Mouse (Mus musculus): ENCODE measurements around the gene Kank3. TPM values are rescaled to one million over a fixed set of nuclear protein-coding genes. Genes with fewer than 3 reads are reported as not detected.

Gene Kank3
- 44.7 and 47.7 TPM in 2 replicates for polyA plus RNA-seq (2014; fragmentation: Nextera tagmentation; extraction: Ambion mirVana)

DNA sequence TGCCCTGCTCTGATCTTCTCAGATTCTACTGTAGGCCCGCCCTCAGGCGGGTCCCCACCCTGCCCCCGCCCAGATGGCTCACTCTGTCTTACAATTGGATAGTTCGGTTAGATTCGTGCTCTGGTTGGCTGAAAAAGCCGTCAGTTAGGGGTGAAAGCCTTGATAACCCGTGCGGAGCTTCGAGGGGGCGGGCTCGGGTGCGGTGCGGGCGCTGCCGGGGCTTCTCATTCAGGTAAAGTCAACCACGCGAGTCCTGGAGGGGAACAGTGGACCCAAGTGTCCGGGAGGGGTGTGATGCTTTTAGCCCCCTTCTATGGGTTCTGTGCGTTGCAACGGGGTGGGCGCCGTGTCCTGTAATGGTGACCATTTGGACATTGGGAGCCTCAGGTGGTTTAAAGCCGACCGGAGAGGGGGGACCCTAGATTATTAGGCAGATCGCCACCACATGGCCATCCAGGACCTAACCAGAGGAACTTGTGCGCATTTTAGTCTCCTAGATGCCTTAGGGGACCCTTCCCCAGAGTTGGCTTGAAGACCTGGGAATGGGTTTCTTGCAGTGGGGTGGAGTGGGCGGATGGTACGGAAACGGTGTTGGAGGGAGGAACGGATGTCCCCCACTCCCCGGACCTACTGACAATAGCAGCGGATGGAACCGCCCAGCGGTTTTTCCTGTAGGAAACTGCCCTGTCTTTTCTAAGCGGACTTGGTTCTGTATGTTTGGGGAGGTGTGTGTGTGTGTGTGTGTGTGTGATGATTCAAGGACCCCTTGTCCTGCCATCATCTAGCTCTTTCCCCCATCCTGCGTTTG is at the start of gene Kank3:
Kank3 (plus strand) TSS at position 186 of the 808 bp plus-strand sequence.
- Histone ChIP-seq H3K9me3 (ENCODE audit: control insufficient read depth, low read length) (no peaks in the 10 kb centered on the region), H3K4me1 (replicated peaks; ENCODE audit: control insufficient read depth, insufficient read depth, low read length) (peaks cover 7% of the 10 kb centered on the region), H3K9ac (peak within 1 kb of the TSS; percentile 52), H3K4me3 (replicated peaks; ENCODE audit: low read length) (peak within 1 kb of the TSS; percentile 56), H3K27ac (no peak within 1 kb of the TSS), H3K4me2 (replicated peaks) (peak within 1 kb of the TSS; percentile 79), H3K27me3 (ENCODE audit: control insufficient read depth, insufficient read depth, low read length) (peaks cover 4% of the 10 kb centered on the region; the same call in 1 of the 2 replicates), H3K36me3 (replicated peaks; ENCODE audit: control insufficient read depth, insufficient read depth) (no peaks in the 10 kb centered on the region)
- DNase-seq (ENCODE audit: low spot score), result peak; percentile 97
- peak; percentile 98 for ATAC-seq (ENCODE audit: low FRiP score)
- WGBS, result under 1% methylated on average over 36 of the region's 36 CpGs

DNA sequence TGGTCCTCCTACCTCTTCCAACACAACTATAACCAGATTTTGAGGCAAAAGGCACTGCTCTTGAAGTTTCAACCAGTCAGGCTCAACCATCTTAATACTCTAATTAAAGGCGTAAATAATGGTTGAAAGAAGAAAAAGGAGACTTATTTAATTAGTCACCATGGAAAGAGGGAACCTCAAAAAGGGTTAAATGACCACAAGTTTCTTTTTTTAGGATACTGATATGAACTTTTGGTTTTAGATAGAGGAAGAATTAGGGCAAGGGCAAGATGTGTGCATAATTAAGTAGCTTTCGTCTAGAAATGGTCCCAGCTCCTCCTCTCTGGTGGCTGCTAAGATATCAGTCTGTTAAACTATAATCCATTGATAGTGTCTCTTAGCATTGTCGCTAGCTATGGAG is 43.9 kb upstream of the Kank3 start:
- no peak overlapping the region for H3K4me2 ChIP-seq (replicated peaks)
- no peaks in the 10 kb centered on the region for H3K36me3 ChIP-seq (replicated peaks; ENCODE audit: control insufficient read depth, insufficient read depth)
- 84% methylated on average over 3 of the region's 3 CpGs for WGBS
- no peaks in the 10 kb centered on the region for H3K27me3 ChIP-seq (ENCODE audit: control insufficient read depth, insufficient read depth, low read length)
- H3K9me3 ChIP-seq (ENCODE audit: control insufficient read depth, low read length), result no peaks in the 10 kb centered on the region
- H3K27ac ChIP-seq, result no peak overlapping the region
- no peak overlapping the region for H3K4me3 ChIP-seq (replicated peaks; ENCODE audit: low read length)
- no peak overlapping the region for H3K9ac ChIP-seq
- no peaks in the 10 kb centered on the region for H3K4me1 ChIP-seq (replicated peaks; ENCODE audit: control insufficient read depth, insufficient read depth, low read length)
- ATAC-seq (ENCODE audit: low FRiP score) (no peak), DNase-seq (ENCODE audit: low spot score) (no peak)

DNA sequence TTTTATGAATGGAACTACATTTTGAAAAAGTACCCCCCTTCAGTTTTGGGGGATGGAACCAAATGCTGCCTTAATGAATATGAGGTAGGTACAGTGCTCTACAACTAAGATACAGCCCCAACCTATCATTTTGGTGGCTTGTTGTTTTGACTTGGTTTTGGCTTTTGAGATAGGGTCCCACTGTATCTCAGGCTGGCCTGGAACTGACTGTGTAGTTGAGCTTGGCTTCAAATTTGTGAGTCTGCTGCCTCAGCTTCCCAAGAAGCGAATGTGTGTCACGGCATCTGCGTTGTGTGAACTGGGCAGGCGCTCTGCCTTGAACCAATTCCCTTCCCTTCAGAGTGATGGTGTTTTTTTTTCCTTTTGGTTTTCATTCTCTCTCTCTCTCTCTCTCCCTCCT is 38.7 kb upstream of the Kank3 start:
- no peaks in the 10 kb centered on the region for H3K27me3 ChIP-seq (ENCODE audit: control insufficient read depth, insufficient read depth, low read length)
- H3K4me2 ChIP-seq (replicated peaks), result no peak overlapping the region
- ATAC-seq (ENCODE audit: low FRiP score) (no peak), DNase-seq (ENCODE audit: low spot score) (no peak)
- 0 out of 2 replicates have a peak, but pooled peaks cover 4% of the 10 kb centered on the region for H3K36me3 ChIP-seq (replicated peaks; ENCODE audit: control insufficient read depth, insufficient read depth)
- no peaks in the 10 kb centered on the region for H3K9me3 ChIP-seq (ENCODE audit: control insufficient read depth, low read length)
- no peak overlapping the region for H3K9ac ChIP-seq
- WGBS, result 96% methylated on average over 4 of the region's 4 CpGs
- no peak overlapping the region for H3K27ac ChIP-seq
- no peak overlapping the region for H3K4me3 ChIP-seq (replicated peaks; ENCODE audit: low read length)
- H3K4me1 ChIP-seq (replicated peaks; ENCODE audit: control insufficient read depth, insufficient read depth, low read length), result no peaks in the 10 kb centered on the region

- Histone ChIP-seq H3K9me3 (ENCODE audit: control insufficient read depth, low read length) (no peaks in the 10 kb centered on the region), H3K27ac (no peak overlapping the region), H3K4me2 (replicated peaks) (no peak overlapping the region), H3K4me3 (replicated peaks; ENCODE audit: low read length) (no peak overlapping the region), H3K36me3 (replicated peaks; ENCODE audit: control insufficient read depth, insufficient read depth) (0 out of 2 replicates have a peak, but pooled peaks cover 4% of the 10 kb centered on the region), H3K9ac (no peak overlapping the region), H3K4me1 (replicated peaks; ENCODE audit: control insufficient read depth, insufficient read depth, low read length) (no peaks in the 10 kb centered on the region), H3K27me3 (ENCODE audit: control insufficient read depth, insufficient read depth, low read length) (no peaks in the 10 kb centered on the region)
- no peak for ATAC-seq (ENCODE audit: low FRiP score)
- WGBS, result 83% methylated on average over 6 of the region's 6 CpGs
- DNase-seq (ENCODE audit: low spot score), result no peak
These were observed 36.9 kb upstream of the Kank3 start for GRCm38 (mm10) chr17:33773426-33773825.

DNA sequence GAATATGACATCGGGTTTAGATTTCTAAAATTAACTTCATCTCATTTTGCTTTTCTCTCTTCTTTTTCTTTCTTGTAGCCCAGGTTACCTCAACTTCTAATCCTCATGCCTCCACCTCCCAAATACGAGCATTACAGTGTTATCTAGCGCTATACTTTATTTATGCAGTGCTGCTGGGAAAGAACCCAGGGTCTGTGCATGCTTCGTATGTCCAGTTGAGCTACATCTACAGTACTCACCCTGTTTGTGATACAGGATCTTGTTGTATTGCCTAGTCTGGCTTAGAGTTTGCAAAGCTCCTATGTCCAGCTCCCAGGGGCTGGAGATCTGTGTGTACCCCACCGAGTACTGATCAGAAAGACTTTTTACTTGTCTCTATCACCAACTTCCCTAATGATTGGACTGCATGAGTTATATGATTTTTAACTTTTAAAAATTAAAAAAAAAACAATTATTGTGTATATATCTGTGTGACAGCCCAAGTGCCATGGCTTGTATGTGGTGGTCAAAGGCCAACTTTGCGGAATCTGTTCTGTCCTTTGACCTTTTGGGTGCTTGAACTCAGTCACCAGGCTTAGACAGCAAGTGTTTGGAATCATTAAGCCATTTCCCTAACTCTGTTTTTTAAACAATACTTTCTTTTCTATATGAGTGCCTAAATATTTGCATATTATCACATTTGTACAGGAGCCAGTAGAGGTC is 36.3 kb upstream of the Kank3 start:
- H3K9me3 ChIP-seq (ENCODE audit: control insufficient read depth, low read length), result no peaks in the 10 kb centered on the region
- WGBS, result 94% methylated on average over 6 of the region's 6 CpGs
- H3K36me3 ChIP-seq (replicated peaks; ENCODE audit: control insufficient read depth, insufficient read depth), result 0 out of 2 replicates have a peak, but pooled peaks cover 4% of the 10 kb centered on the region
- H3K4me1 ChIP-seq (replicated peaks; ENCODE audit: control insufficient read depth, insufficient read depth, low read length), result no peaks in the 10 kb centered on the region
- no peak overlapping the region for H3K4me3 ChIP-seq (replicated peaks; ENCODE audit: low read length)
- H3K4me2 ChIP-seq (replicated peaks), result no peak overlapping the region
- H3K27ac ChIP-seq, result no peak overlapping the region
- H3K27me3 ChIP-seq (ENCODE audit: control insufficient read depth, insufficient read depth, low read length), result no peaks in the 10 kb centered on the region
- no peak overlapping the region for H3K9ac ChIP-seq
- DNase-seq (ENCODE audit: low spot score) (no peak), ATAC-seq (ENCODE audit: low FRiP score) (no peak)

DNA sequence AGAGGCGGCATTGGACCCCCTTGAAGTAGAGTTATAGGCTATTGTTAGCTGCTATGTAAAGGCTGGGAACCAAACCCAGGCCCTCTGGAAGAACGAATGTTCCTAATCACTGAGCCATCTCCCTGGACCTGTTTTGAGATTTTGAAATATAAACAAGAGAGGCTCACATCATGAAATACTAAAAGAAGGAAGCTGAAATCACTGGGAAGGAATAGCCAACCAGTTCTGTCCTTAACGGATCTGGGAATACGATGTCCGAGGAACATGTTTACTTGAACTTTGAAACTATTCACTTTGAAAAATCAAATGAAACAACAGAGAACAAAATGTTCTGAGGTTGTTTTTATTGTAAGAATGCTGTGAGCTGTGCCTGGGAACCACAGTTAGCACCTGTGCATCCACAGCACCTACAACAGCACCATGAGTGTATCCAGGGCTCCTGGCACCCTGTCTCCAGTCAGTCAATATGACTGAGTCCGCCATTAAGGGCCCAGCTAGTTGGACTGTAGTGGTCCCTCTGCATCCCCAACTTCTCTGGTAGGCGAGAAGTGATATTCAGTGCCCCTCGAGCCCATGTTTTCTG is 35.7 kb upstream of the Kank3 start:
- Histone ChIP-seq H3K4me1 (replicated peaks; ENCODE audit: control insufficient read depth, insufficient read depth, low read length) (no peaks in the 10 kb centered on the region), H3K27me3 (ENCODE audit: control insufficient read depth, insufficient read depth, low read length) (no peaks in the 10 kb centered on the region), H3K27ac (no peak overlapping the region), H3K9ac (no peak overlapping the region), H3K4me2 (replicated peaks) (no peak overlapping the region), H3K9me3 (ENCODE audit: control insufficient read depth, low read length) (no peaks in the 10 kb centered on the region), H3K4me3 (replicated peaks; ENCODE audit: low read length) (no peak overlapping the region), H3K36me3 (replicated peaks; ENCODE audit: control insufficient read depth, insufficient read depth) (0 out of 2 replicates have a peak, but pooled peaks cover 4% of the 10 kb centered on the region)
- 92% methylated on average over 8 of the region's 8 CpGs for WGBS
- DNase-seq (ENCODE audit: low spot score), result no peak
- no peak for ATAC-seq (ENCODE audit: low FRiP score)

- H3K36me3 ChIP-seq (replicated peaks; ENCODE audit: control insufficient read depth, insufficient read depth), result 0 out of 2 replicates have a peak, but pooled peaks cover 4% of the 10 kb centered on the region
- WGBS, result 98% methylated on average over 4 of the region's 4 CpGs
- H3K4me1 ChIP-seq (replicated peaks; ENCODE audit: control insufficient read depth, insufficient read depth, low read length), result 0 out of 2 replicates have a peak, but pooled peaks cover under 1% of the 10 kb centered on the region
- H3K9me3 ChIP-seq (ENCODE audit: control insufficient read depth, low read length), result no peaks in the 10 kb centered on the region
- DNase-seq (ENCODE audit: low spot score), result no peak
- no peak overlapping the region for H3K9ac ChIP-seq
- no peak overlapping the region for H3K4me2 ChIP-seq (replicated peaks)
- no peak overlapping the region for H3K4me3 ChIP-seq (replicated peaks; ENCODE audit: low read length)
- no peak for ATAC-seq (ENCODE audit: low FRiP score)
- H3K27ac ChIP-seq, result no peak overlapping the region
- no peaks in the 10 kb centered on the region for H3K27me3 ChIP-seq (ENCODE audit: control insufficient read depth, insufficient read depth, low read length)
These were observed 35.0 kb upstream of the Kank3 start for GRCm38 (mm10) chr17:33775287-33775686.

DNA sequence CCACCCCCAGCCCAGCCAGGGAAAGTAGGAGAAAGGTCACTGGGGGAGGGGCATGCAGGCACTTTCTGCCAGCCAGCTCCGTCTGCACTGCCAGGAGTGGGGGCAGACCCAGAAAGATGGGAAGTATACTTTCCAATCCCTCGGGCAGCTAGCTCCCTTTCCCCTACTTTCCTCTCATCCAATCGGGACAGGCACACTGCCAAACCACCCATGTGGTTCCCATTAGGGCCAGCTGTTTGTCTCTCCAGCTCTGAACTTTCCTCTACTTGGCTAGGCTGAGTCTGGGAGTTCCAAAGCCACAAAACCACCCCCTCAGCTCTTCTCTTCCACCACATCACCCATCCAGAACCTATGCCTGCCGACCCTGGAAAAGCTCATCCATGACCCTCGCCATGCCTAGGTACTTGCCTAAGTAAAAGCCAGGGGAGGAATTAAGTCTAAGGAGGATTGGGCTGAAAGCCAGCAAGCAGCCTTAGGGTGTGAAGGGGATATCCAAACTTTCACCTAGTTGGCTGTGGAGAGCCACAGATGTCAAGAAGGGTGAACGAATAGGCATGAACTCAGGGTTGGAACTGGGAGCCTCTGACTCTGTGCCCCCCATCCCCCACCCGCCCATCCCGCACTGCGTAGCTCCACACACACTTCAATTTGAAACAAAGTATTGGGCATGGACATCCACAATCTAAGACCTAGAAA is 30.9 kb upstream of the Kank3 start:
- peak overlapping the region; percentile 57 for H3K27ac ChIP-seq
- peak overlapping the region; percentile 82 for H3K4me2 ChIP-seq (replicated peaks)
- H3K4me1 ChIP-seq (replicated peaks; ENCODE audit: control insufficient read depth, insufficient read depth, low read length), result peaks cover 17% of the 10 kb centered on the region; the same call in 1 of the 2 replicates
- H3K27me3 ChIP-seq (ENCODE audit: control insufficient read depth, insufficient read depth, low read length), result no peaks in the 10 kb centered on the region
- H3K9ac ChIP-seq, result no peak overlapping the region
- ATAC-seq (ENCODE audit: low FRiP score), result peak; percentile 71; the same call in 1 of the 2 replicates
- DNase-seq (ENCODE audit: low spot score), result peak; percentile 78
- H3K4me3 ChIP-seq (replicated peaks; ENCODE audit: low read length), result 0 out of 2 replicates have a peak overlapping the region, but pooled peaks have one; percentile 39
- H3K9me3 ChIP-seq (ENCODE audit: control insufficient read depth, low read length), result no peaks in the 10 kb centered on the region
- 0 out of 2 replicates have a peak, but pooled peaks cover 4% of the 10 kb centered on the region for H3K36me3 ChIP-seq (replicated peaks; ENCODE audit: control insufficient read depth, insufficient read depth)
- whole genome bisulfite sequencing, result 63% methylated on average over 9 of the region's 9 CpGs

All from hindbrain, embryonic 14.5 days (tissue).